Mouse (Mus musculus) intestine, embryonic 15.5 days (tissue): ENCODE measurements at regions not wholly inside any gene's neighbourhood (a gene's known extent, or its start where the extent isn't known, plus 50 kb on each side); places are given as distances from the start of the nearest gene placed in this dataset.
A peak's percentile ranks its signal among the peaks of the same experiment; 100 is the strongest.

Source experiments
- ATAC-seq: fragments of 200-750 bp; cut with Nextera tagmentation; 2 replicates; pipeline ENCODE4 v1.8.0; 2017; ENCODE audit warnings: moderate TSS enrichment, moderate library complexity
- H3K27ac ChIP-seq: fragments of 300-500 bp; sonication (generic); 2 replicates; pipeline ENCODE4 v1.5.1; 2015; ENCODE audit warnings: mild to moderate bottlenecking, inconsistent platforms
- H3K27me3 ChIP-seq: fragments of 300-500 bp; sonication (generic); replicated peaks from 2 replicates; pipeline ENCODE4 v1.6.1; 2015; ENCODE audit warnings: inconsistent platforms
- H3K36me3 ChIP-seq: fragments of 300-500 bp; sonication (generic); 2 replicates; pipeline ENCODE4 v1.6.1; 2015; ENCODE audit warnings: inconsistent platforms
- H3K4me1 ChIP-seq: fragments of 300-500 bp; sonication (generic); replicated peaks from 2 replicates; pipeline ENCODE4 v1.6.1; 2015; ENCODE audit warnings: inconsistent platforms
- H3K4me2 ChIP-seq: fragments of 300-500 bp; sonication (generic); replicated peaks from 2 replicates; pipeline ENCODE4 v1.6.1; 2015; ENCODE audit warnings: mild to moderate bottlenecking, inconsistent platforms
- H3K4me3 ChIP-seq: fragments of 300-500 bp; sonication (generic); replicated peaks from 2 replicates; pipeline ENCODE4 v1.5.1; 2015; ENCODE audit warnings: inconsistent platforms
- H3K9ac ChIP-seq: fragments of 300-500 bp; sonication (generic); 2 replicates; pipeline ENCODE4 v1.6.1; 2015; ENCODE audit warnings: inconsistent platforms
- H3K9me3 ChIP-seq: fragments of 300-500 bp; sonication (generic); 2 replicates; pipeline ENCODE4 v1.6.1; 2016; ENCODE audit warnings: inconsistent platforms
- WGBS: fragments of 180-500 bp; shearing (Covaris S2); methylation state at CpG from one replicate; pipeline ENCODE4 v1.1.7; 2015; 5-methylcytosine and 5-hydroxymethylcytosine counted together

- H3K4me2 ChIP-seq: no peak overlapping the region
- H3K27me3 ChIP-seq: no peaks in the 10 kb centered on the region
- no peak overlapping the region for H3K4me3 ChIP-seq
- H3K9me3 ChIP-seq: no peaks in the 10 kb centered on the region
- no peaks in the 10 kb centered on the region for H3K4me1 ChIP-seq
- H3K27ac ChIP-seq: no peak overlapping the region
- WGBS: 84% methylated on average over 1 of the region's 1 CpGs
- H3K9ac ChIP-seq: no peak overlapping the region
- no peaks in the 10 kb centered on the region for H3K36me3 ChIP-seq
- ATAC-seq: no peak
Observed at GRCm38 (mm10) chr17:89802148-89802547, 108.1 kb downstream of the Gm10184 start.

GRCm38 (mm10) chr17:89777570-89777969, 132.7 kb downstream of the Gm10184 start:
- ATAC-seq: no peak
- Histone ChIP-seq H3K36me3 (no peaks in the 10 kb centered on the region), H3K4me1 (no peaks in the 10 kb centered on the region), H3K4me3 (no peak overlapping the region), H3K9ac (no peak overlapping the region), H3K9me3 (no peaks in the 10 kb centered on the region), H3K27ac (no peak overlapping the region), H3K4me2 (no peak overlapping the region), H3K27me3 (no peaks in the 10 kb centered on the region)
- 82% methylated on average over 3 of the region's 3 CpGs for WGBS

- WGBS: 67% methylated on average over 1 of the region's 1 CpGs
- Histone ChIP-seq H3K4me1 (no peaks in the 10 kb centered on the region), H3K9me3 (no peaks in the 10 kb centered on the region), H3K4me3 (no peak overlapping the region), H3K9ac (no peak overlapping the region), H3K36me3 (no peaks in the 10 kb centered on the region), H3K27ac (no peak overlapping the region), H3K27me3 (no peaks in the 10 kb centered on the region), H3K4me2 (no peak overlapping the region)
- peak; percentile 70; the same call in 1 of the 2 replicates for ATAC-seq
Observed at GRCm38 (mm10) chr17:89766229-89766875, 143.9 kb downstream of the Gm10184 start.

GRCm38 (mm10) chr17:89737418-89737817, 172.8 kb downstream of the Gm10184 start:
- H3K27ac ChIP-seq: no peak overlapping the region
- H3K4me3 ChIP-seq: no peak overlapping the region
- no peaks in the 10 kb centered on the region for H3K36me3 ChIP-seq
- ATAC-seq: no peak
- no peaks in the 10 kb centered on the region for H3K9me3 ChIP-seq
- no peaks in the 10 kb centered on the region for H3K4me1 ChIP-seq
- no peaks in the 10 kb centered on the region for H3K27me3 ChIP-seq
- H3K9ac ChIP-seq: no peak overlapping the region
- WGBS: 90% methylated on average over 1 of the region's 1 CpGs
- no peak overlapping the region for H3K4me2 ChIP-seq

- WGBS: 62% methylated on average over 3 of the region's 3 CpGs
- Histone ChIP-seq H3K4me3 (no peak overlapping the region), H3K36me3 (no peaks in the 10 kb centered on the region), H3K9ac (no peak overlapping the region), H3K4me2 (no peak overlapping the region), H3K27ac (no peak overlapping the region), H3K4me1 (no peaks in the 10 kb centered on the region), H3K9me3 (no peaks in the 10 kb centered on the region), H3K27me3 (no peaks in the 10 kb centered on the region)
- ATAC-seq: no peak
Observed at GRCm38 (mm10) chr17:89725534-89725933, 184.7 kb downstream of the Gm10184 start.

GRCm38 (mm10) chr17:89681798-89682197, 228.5 kb downstream of the Gm10184 start:
- 75% methylated on average over 3 of the region's 3 CpGs for WGBS

GRCm38 (mm10) chr17:89658326-89658725, 251.9 kb downstream of the Gm10184 start:
- WGBS: 69% methylated on average over 4 of the region's 4 CpGs

More at GRCm38 (mm10) chr17:89681798-89682197, 228.5 kb downstream of the Gm10184 start:
- Histone ChIP-seq H3K9ac (no peak overlapping the region), H3K27me3 (no peaks in the 10 kb centered on the region), H3K4me3 (no peak overlapping the region), H3K4me2 (no peak overlapping the region), H3K36me3 (no peaks in the 10 kb centered on the region), H3K27ac (no peak overlapping the region), H3K4me1 (no peaks in the 10 kb centered on the region), H3K9me3 (no peaks in the 10 kb centered on the region)
- no peak for ATAC-seq

GRCm38 (mm10) chr17:89656211-89656610, 254.0 kb downstream of the Gm10184 start:
- Histone ChIP-seq H3K9me3 (no peaks in the 10 kb centered on the region), H3K4me2 (no peak overlapping the region), H3K27ac (no peak overlapping the region), H3K27me3 (no peaks in the 10 kb centered on the region), H3K9ac (no peak overlapping the region), H3K4me3 (no peak overlapping the region), H3K4me1 (no peaks in the 10 kb centered on the region), H3K36me3 (no peaks in the 10 kb centered on the region)
- WGBS: 85% methylated on average over 4 of the region's 4 CpGs
- ATAC-seq: no peak

More at GRCm38 (mm10) chr17:89658326-89658725, 251.9 kb downstream of the Gm10184 start:
- Histone ChIP-seq H3K9ac (no peak overlapping the region), H3K4me2 (no peak overlapping the region), H3K9me3 (no peaks in the 10 kb centered on the region), H3K4me1 (no peaks in the 10 kb centered on the region), H3K27me3 (no peaks in the 10 kb centered on the region), H3K36me3 (no peaks in the 10 kb centered on the region), H3K27ac (no peak overlapping the region), H3K4me3 (no peak overlapping the region)
- ATAC-seq: no peak

- H3K4me3 ChIP-seq: no peak overlapping the region
- ATAC-seq: 0 out of 2 replicates have a peak, but pooled peaks have one; percentile 45
- no peak overlapping the region for H3K27ac ChIP-seq
- no peak overlapping the region for H3K9ac ChIP-seq
- H3K4me2 ChIP-seq: no peak overlapping the region
- no peaks in the 10 kb centered on the region for H3K27me3 ChIP-seq
- no peaks in the 10 kb centered on the region for H3K4me1 ChIP-seq
- no peaks in the 10 kb centered on the region for H3K36me3 ChIP-seq
- no peaks in the 10 kb centered on the region for H3K9me3 ChIP-seq
- WGBS: 69% methylated on average over 5 of the region's 5 CpGs
Observed at GRCm38 (mm10) chr17:89654089-89654813, 256.0 kb downstream of the Gm10184 start.

GRCm38 (mm10) chr17:89646000-89646399, 264.2 kb downstream of the Gm10184 start:
- Histone ChIP-seq H3K9ac (no peak overlapping the region), H3K27me3 (no peaks in the 10 kb centered on the region), H3K4me2 (no peak overlapping the region), H3K4me1 (no peaks in the 10 kb centered on the region), H3K9me3 (no peaks in the 10 kb centered on the region), H3K4me3 (no peak overlapping the region), H3K27ac (no peak overlapping the region), H3K36me3 (no peaks in the 10 kb centered on the region)
- WGBS: 65% methylated on average over 1 of the region's 1 CpGs
- no peak for ATAC-seq
